Mouse (Mus musculus): ENCODE data around the gene B3glct. TPM values are rescaled to one million over a fixed set of nuclear protein-coding genes. Genes with fewer than 3 reads are reported as not detected.

Gene B3glct
- total and polyA plus RNA-seq, 3 experiments = 12.1 to 14.2 TPM; not detected in 1

DNA sequence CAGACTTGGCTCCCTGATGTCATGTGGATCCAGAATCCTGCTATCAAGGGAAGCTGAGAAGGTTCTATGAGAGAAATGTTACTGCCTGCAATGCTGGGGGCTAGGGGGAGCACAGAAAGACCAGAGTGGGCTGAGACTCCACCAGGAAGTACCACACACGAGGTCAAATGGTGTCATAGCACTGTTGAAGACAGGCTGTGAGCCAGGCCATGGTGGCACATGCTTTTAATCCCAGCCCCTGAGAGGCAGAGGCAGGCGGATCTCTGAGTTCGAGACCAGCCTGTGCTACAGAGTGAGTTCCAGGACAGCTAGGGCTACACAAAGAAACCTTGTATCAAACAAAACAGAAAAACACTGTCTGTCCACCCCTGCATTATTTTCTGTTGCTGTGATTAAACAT is 75.0 kb downstream of the B3glct start:
- Histone ChIP-seq H3K27ac (ENCODE audit: control insufficient read depth, low read depth, low read length) (no peak overlapping the region), H3K27me3 (ENCODE audit: control insufficient read depth in 1 of 2, insufficient read depth in 2 of 2, low read length in 2 of 2) (no peaks in the 10 kb centered on the region), H3K4me3 (ENCODE audit: control insufficient read depth in 1 of 2, insufficient read depth in 1 of 2, low read depth in 2 of 2, low read length in 2 of 2) (no peak overlapping the region), H3K9me3 (replicated peaks; ENCODE audit: insufficient read depth, low read length) (no peaks in the 10 kb centered on the region), H3K79me2 (ENCODE audit: control insufficient read depth, insufficient read depth, low read length, poor library complexity) (no peaks in the 10 kb centered on the region), H3K9ac (ENCODE audit: control insufficient read depth, low read depth, low read length, poor library complexity, severe bottlenecking) (no peak overlapping the region), H3K36me3 (ENCODE audit: control insufficient read depth in 1 of 2, insufficient read depth in 2 of 2, low read length in 2 of 2) (no peaks in the 10 kb centered on the region), H3K4me1 (ENCODE audit: control insufficient read depth in 1 of 2, insufficient read depth in 2 of 2, low read length in 2 of 2) (no peaks in the 10 kb centered on the region)
- DNase-seq (ENCODE audit: low read depth, low spot score) = no peak
- TF ChIP-seq E2F4 (IDR thresholded peaks at IDR 0.05; ENCODE audit: borderline replicate concordance, low read depth, low read length) (no peak), TBP (IDR thresholded peaks at IDR 0.05; ENCODE audit: low read depth, low read length) (peak; percentile 52; the same call in 1 of the 2 replicates), RAD21 (IDR thresholded peaks at IDR 0.05; ENCODE audit: low read depth, low read length) (no peak), USF2 (IDR thresholded peaks at IDR 0.05; ENCODE audit: borderline replicate concordance in 1 of 2, insufficient read depth in 1 of 2, low read depth in 1 of 2, low read length in 2 of 2) (no peak), NRF1 (IDR thresholded peaks at IDR 0.05; ENCODE audit: insufficient read depth, low read depth, low read length, poor library complexity, severe bottlenecking) (no peak)

DNA sequence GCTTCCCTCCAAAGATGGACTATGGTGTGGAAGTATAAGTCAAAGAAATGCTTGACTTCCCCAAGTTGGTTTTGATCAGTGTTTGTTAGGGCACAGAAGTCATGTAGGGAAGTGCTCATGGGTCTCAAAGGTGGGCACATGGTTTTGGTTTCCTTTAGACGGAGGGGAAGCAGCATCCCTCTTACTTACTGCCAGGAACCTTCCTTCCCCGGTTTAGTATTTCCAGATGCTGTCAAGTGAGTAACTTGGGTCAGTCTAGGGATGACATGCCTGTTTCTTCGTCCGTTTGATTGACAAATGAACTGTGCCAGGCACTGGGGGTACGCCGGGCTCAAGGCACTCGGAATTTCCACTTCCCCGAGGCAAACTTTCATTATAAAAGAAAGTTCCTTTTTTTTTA is 89.1 kb downstream of the B3glct start:
- no peaks in the 10 kb centered on the region for H3K9me3 ChIP-seq (replicated peaks; ENCODE audit: insufficient read depth, low read length)
- no peak for TF ChIP-seq ETS1 (IDR thresholded peaks at IDR 0.05; ENCODE audit: low read depth, low read length)
- TF ChIP-seq GABPA (IDR thresholded peaks at IDR 0.05; ENCODE audit: low read depth, low read length) = no peak
- TF ChIP-seq ZMIZ1 (IDR thresholded peaks at IDR 0.05; ENCODE audit: low read depth, low read length) = no peak
- TF ChIP-seq TCF12 (IDR thresholded peaks at IDR 0.05; ENCODE audit: low read depth, low read length) = no peak
- no peak for TF ChIP-seq EP300 (IDR thresholded peaks at IDR 0.05; ENCODE audit: low read depth in 1 of 2, low read length in 2 of 2)
- no peak for TF ChIP-seq MAX (IDR thresholded peaks at IDR 0.05; ENCODE audit: low read length)
- no peak for TF ChIP-seq NRF1 (IDR thresholded peaks at IDR 0.05; ENCODE audit: insufficient read depth, low read depth, low read length, poor library complexity, severe bottlenecking)
- no peak for TF ChIP-seq BHLHE40 (IDR thresholded peaks at IDR 0.05; ENCODE audit: borderline replicate concordance, low read depth, low read length)
- TF ChIP-seq ZC3H11A (IDR thresholded peaks at IDR 0.05; ENCODE audit: low read depth, low read length) = no peak
- no peak for TF ChIP-seq E2F4 (IDR thresholded peaks at IDR 0.05; ENCODE audit: borderline replicate concordance, low read depth, low read length)
- TF ChIP-seq POLR2AphosphoS5 (IDR thresholded peaks at IDR 0.05; ENCODE audit: borderline replicate concordance, low read depth, low read length) = no peak
- no peak for TF ChIP-seq GATA1 (IDR thresholded peaks at IDR 0.05; ENCODE audit: low read depth, low read length)
- TF ChIP-seq TBP (IDR thresholded peaks at IDR 0.05; ENCODE audit: low read depth, low read length) = no peak
- TF ChIP-seq POLR2AphosphoS2 (IDR thresholded peaks at IDR 0.05; ENCODE audit: low read length) = no peak
- H3K4me3 ChIP-seq (ENCODE audit: control insufficient read depth in 1 of 2, insufficient read depth in 1 of 2, low read depth in 2 of 2, low read length in 2 of 2) = no peak overlapping the region
- H3K9ac ChIP-seq (ENCODE audit: control insufficient read depth, low read depth, low read length, poor library complexity, severe bottlenecking) = no peak overlapping the region
- H3K27me3 ChIP-seq (ENCODE audit: control insufficient read depth in 1 of 2, insufficient read depth in 2 of 2, low read length in 2 of 2) = no peaks in the 10 kb centered on the region
- no peaks in the 10 kb centered on the region for H3K79me2 ChIP-seq (ENCODE audit: control insufficient read depth, insufficient read depth, low read length, poor library complexity)
- no peaks in the 10 kb centered on the region for H3K4me1 ChIP-seq (ENCODE audit: control insufficient read depth in 1 of 2, insufficient read depth in 2 of 2, low read length in 2 of 2)
- no peaks in the 10 kb centered on the region for H3K36me3 ChIP-seq (ENCODE audit: control insufficient read depth in 1 of 2, insufficient read depth in 2 of 2, low read length in 2 of 2)
- DNase-seq (ENCODE audit: low read depth, low spot score) = no peak
- no peak overlapping the region for H3K27ac ChIP-seq (ENCODE audit: control insufficient read depth, low read depth, low read length)

Measured in MEL (cell line).